Mouse (Mus musculus): ENCODE results near the gene Fosl1. TPM values are rescaled to one million over a fixed set of nuclear protein-coding genes. Genes with fewer than 3 reads are reported as not detected.
A peak's percentile ranks its signal among the peaks of the same experiment; 100 is the strongest.

The Fosl1 gene
- total RNA-seq, 2 experiments from 2014 or later, result not detected

GRCm38 (mm10) chr19:5455037-5455436 is 7.7 kb downstream of the Fosl1 start:
- intact Hi-C loops (cut with DNase I), result no loop called here
- no peak for DNase-seq

GRCm38 (mm10) chr19:5455568-5455967 is 8.2 kb downstream of the Fosl1 start:
- DNase-seq, result no peak
- intact Hi-C loops (cut with DNase I), result no loop called here

- intact Hi-C loops (cut with DNase I), result loop anchor here (1.0 kb wide), 1 partner anchor 22 kb away; no protein-coding TSS in a partner anchor
- peak; percentile 61 to 65 for DNase-seq
Observed at GRCm38 (mm10) chr19:5456241-5456921, 9.0 kb downstream of the Fosl1 start.

- intact Hi-C loops (cut with DNase I), result loop anchor here (1.0 kb wide), 1 partner anchor 23 kb away; no protein-coding TSS in a partner anchor
- peak; percentile 97 for DNase-seq
Observed at GRCm38 (mm10) chr19:5456922-5457745, 9.8 kb downstream of the Fosl1 start.

GRCm38 (mm10) chr19:5457746-5458442 is 10.5 kb downstream of the Fosl1 start, which contains the start of gene Ccdc85b:
Ccdc85b (minus strand) TSS chr19:5457894.
- intact Hi-C loops (cut with DNase I), result loop anchor here (1.0 kb wide), 1 partner anchor 30 kb away; the partner anchor contains the start of gene Mus81
- DNase-seq, result no peak

GRCm38 (mm10) chr19:5459019-5459418 is 11.7 kb downstream of the Fosl1 start:
- DNase-seq, result peak; percentile 43 to 54
- intact Hi-C loops (cut with DNase I), result no loop called here

GRCm38 (mm10) chr19:5459896-5460295 is 12.5 kb downstream of the Fosl1 start:
- intact Hi-C loops (cut with DNase I), result no loop called here
- DNase-seq, result no peak

GRCm38 (mm10) chr19:5460465-5460911 is 13.1 kb downstream of the Fosl1 start, which contains the start of gene Fibp:
Fibp (plus strand) TSS chr19:5460615.
- intact Hi-C loops (cut with DNase I), result no loop called here
- DNase-seq, result peak; percentile 93 to 96

GRCm38 (mm10) chr19:5461411-5461810 is 14.1 kb downstream of the Fosl1 start:
- intact Hi-C loops (cut with DNase I), result no loop called here
- DNase-seq, result no peak

GRCm38 (mm10) chr19:5463212-5463611 is 15.9 kb downstream of the Fosl1 start:
- no peak for DNase-seq
- intact Hi-C loops (cut with DNase I), result no loop called here

- intact Hi-C loops (cut with DNase I), result loop anchor here (2.0 kb wide), 1 partner anchor 23 kb away; no protein-coding TSS in a partner anchor
- peak; percentile 71 to 73 for DNase-seq
Observed at GRCm38 (mm10) chr19:5463791-5464562, 16.6 kb downstream of the Fosl1 start.

GRCm38 (mm10) chr19:5465037-5465436 is 17.7 kb downstream of the Fosl1 start:
- DNase-seq, result no peak
- intact Hi-C loops (cut with DNase I), result loop anchor here (2.0 kb wide), 1 partner anchor 22 kb away; no protein-coding TSS in a partner anchor

GRCm38 (mm10) chr19:5466916-5467500 is 19.7 kb downstream of the Fosl1 start:
- DNase-seq, result no peak
- intact Hi-C loops (cut with DNase I), result no loop called here

- intact Hi-C loops (cut with DNase I), result no loop called here
- DNase-seq, result no peak
Observed at GRCm38 (mm10) chr19:5468374-5468773, 21.0 kb downstream of the Fosl1 start, which contains the start of gene Ctsw. Ctsw (minus strand) TSS chr19:5468507.

- intact Hi-C loops (cut with DNase I), result no loop called here
- DNase-seq, result no peak
Observed at GRCm38 (mm10) chr19:5471846-5472245, 24.5 kb downstream of the Fosl1 start.

- DNase-seq, result no peak
- intact Hi-C loops (cut with DNase I), result no loop called here
Observed at GRCm38 (mm10) chr19:5472857-5473256, 25.5 kb downstream of the Fosl1 start.

- intact Hi-C loops (cut with DNase I), result no loop called here
- peak; percentile 82 to 88 for DNase-seq
Observed at GRCm38 (mm10) chr19:5473720-5474119, 26.4 kb downstream of the Fosl1 start, which contains the start of gene Efemp2. Efemp2 (plus strand) TSS chr19:5473954.

- intact Hi-C loops (cut with DNase I), result no loop called here
- DNase-seq, result peak; percentile 64
Observed at GRCm38 (mm10) chr19:5474281-5475068, 27.1 kb downstream of the Fosl1 start.

Data from heart, postnatal 10 days (tissue).